Mouse (Mus musculus): ENCODE measurements around the gene Vmn1r214. TPM values are rescaled to one million over a fixed set of nuclear protein-coding genes. Genes with fewer than 3 reads are reported as not detected.

The Vmn1r214 gene
- polyA plus RNA-seq, 1 experiment from 2014 or later = not detected

Other genes starting within 250 kb of the Vmn1r214 start
- gene Vmn1r209, start 220.7 kb upstream of the Vmn1r214 start, polyA plus RNA-seq (2015; fragmentation: Nextera tagmentation; extraction: Ambion mirVana) = not detected in 2 replicates
- gene Vmn1r210, start 199.1 kb upstream of the Vmn1r214 start, polyA plus RNA-seq (2015; fragmentation: Nextera tagmentation; extraction: Ambion mirVana) = not detected in 2 replicates
- gene Vmn1r211, start 172.9 kb upstream of the Vmn1r214 start, polyA plus RNA-seq (2015; fragmentation: Nextera tagmentation; extraction: Ambion mirVana) = not detected in 2 replicates
- gene Vmn1r212, start 146.2 kb upstream of the Vmn1r214 start, polyA plus RNA-seq (2015; fragmentation: Nextera tagmentation; extraction: Ambion mirVana) = not detected in 2 replicates
- not detected in 2 replicates for gene Vmn1r213, start 22.8 kb upstream of the Vmn1r214 start, polyA plus RNA-seq (2015; fragmentation: Nextera tagmentation; extraction: Ambion mirVana)
- gene Vmn1r215, start 37.6 kb downstream of the Vmn1r214 start, polyA plus RNA-seq (2015; fragmentation: Nextera tagmentation; extraction: Ambion mirVana) = not detected in 2 replicates
- gene Vmn1r217, start 87.8 kb downstream of the Vmn1r214 start, polyA plus RNA-seq (2015; fragmentation: Nextera tagmentation; extraction: Ambion mirVana) = not detected in 2 replicates
- not detected in 2 replicates for gene Vmn1r218, start 102.7 kb downstream of the Vmn1r214 start, polyA plus RNA-seq (2015; fragmentation: Nextera tagmentation; extraction: Ambion mirVana)
- gene Vmn1r219, start 128.9 kb downstream of the Vmn1r214 start, polyA plus RNA-seq (2015; fragmentation: Nextera tagmentation; extraction: Ambion mirVana) = not detected in 2 replicates
- gene Vmn1r220, start 157.6 kb downstream of the Vmn1r214 start, polyA plus RNA-seq (2015; fragmentation: Nextera tagmentation; extraction: Ambion mirVana) = not detected in 2 replicates
- gene Vmn1r221, start 183.7 kb downstream of the Vmn1r214 start, polyA plus RNA-seq (2015; fragmentation: Nextera tagmentation; extraction: Ambion mirVana) = not detected in 2 replicates
- not detected in 2 replicates for gene Vmn1r222, start 205.5 kb downstream of the Vmn1r214 start, polyA plus RNA-seq (2015; fragmentation: Nextera tagmentation; extraction: Ambion mirVana)
- gene Vmn1r223, start 216.7 kb downstream of the Vmn1r214 start, polyA plus RNA-seq (2015; fragmentation: Nextera tagmentation; extraction: Ambion mirVana) = not detected in 2 replicates

Data from midbrain, embryonic 13.5 days (tissue).